Mouse (Mus musculus) splenic B cell, adult 2 months (primary cell): Measurements from ENCODE around the gene Agpat2.

Experiments used
- DNase-seq: peaks from one replicate; pipeline ENCODE4 v3.0.0-alpha.2; 2011; ENCODE audit warnings: low read depth, low spot score
- H3K27me3 ChIP-seq: 2 replicates; pipeline ENCODE4 v1.6.1; 2012; ENCODE audit warnings: mild to moderate bottlenecking, low read length, moderate library complexity, mixed read lengths; ENCODE audit not compliant: control insufficient read depth, poor library complexity, insufficient read depth, severe bottlenecking
- H3K36me3 ChIP-seq: 2 replicates; pipeline ENCODE4 v1.6.1; 2012; ENCODE audit warnings: mild to moderate bottlenecking, low read length, moderate library complexity, mixed read lengths; ENCODE audit not compliant: control insufficient read depth, poor library complexity, insufficient read depth, severe bottlenecking

Gene Agpat2

GRCm38 (mm10) chr2:26633953-26634530, 29.8 kb upstream of the Agpat2 start:
- Histone ChIP-seq H3K36me3 (no peaks in the 10 kb centered on the region; the same call in 1 of the 2 replicates), H3K27me3 (no peaks in the 10 kb centered on the region)
- DNase-seq, result no peak

- H3K36me3 ChIP-seq, result no peaks in the 10 kb centered on the region; the same call in 1 of the 2 replicates
- H3K27me3 ChIP-seq, result no peaks in the 10 kb centered on the region
- DNase-seq, result no peak
Measured at GRCm38 (mm10) chr2:26632541-26633395, 28.6 kb upstream of the Agpat2 start.

GRCm38 (mm10) chr2:26628792-26629437, 24.7 kb upstream of the Agpat2 start:
- no peaks in the 10 kb centered on the region for H3K27me3 ChIP-seq
- DNase-seq, result no peak

GRCm38 (mm10) chr2:26627921-26628739, 23.9 kb upstream of the Agpat2 start, which contains the start of gene Fam69b:
Gene Fam69b, plus strand, starts transcription at chr2:26628457.
- Histone ChIP-seq H3K27me3 (no peaks in the 10 kb centered on the region), H3K36me3 (no peaks in the 10 kb centered on the region)
- peak; percentile 40 for DNase-seq

More at GRCm38 (mm10) chr2:26628792-26629437, 24.7 kb upstream of the Agpat2 start:
- no peaks in the 10 kb centered on the region for H3K36me3 ChIP-seq

GRCm38 (mm10) chr2:26626081-26626480, 21.9 kb upstream of the Agpat2 start:
- no peak for DNase-seq
- H3K36me3 ChIP-seq, result no peaks in the 10 kb centered on the region

GRCm38 (mm10) chr2:26625419-26625818, 21.2 kb upstream of the Agpat2 start:
- Histone ChIP-seq H3K27me3 (no peaks in the 10 kb centered on the region), H3K36me3 (no peaks in the 10 kb centered on the region)
- DNase-seq, result no peak

More at GRCm38 (mm10) chr2:26626081-26626480, 21.9 kb upstream of the Agpat2 start:
- H3K27me3 ChIP-seq, result no peaks in the 10 kb centered on the region

- DNase-seq, result no peak
- no peaks in the 10 kb centered on the region for H3K27me3 ChIP-seq
- H3K36me3 ChIP-seq, result no peaks in the 10 kb centered on the region
Measured at GRCm38 (mm10) chr2:26622984-26623383, 18.8 kb upstream of the Agpat2 start.

- no peaks in the 10 kb centered on the region for H3K36me3 ChIP-seq
- H3K27me3 ChIP-seq, result no peaks in the 10 kb centered on the region
- no peak for DNase-seq
Measured at GRCm38 (mm10) chr2:26621246-26621645, 17.0 kb upstream of the Agpat2 start.

- Histone ChIP-seq H3K27me3 (no peaks in the 10 kb centered on the region), H3K36me3 (no peaks in the 10 kb centered on the region)
- no peak for DNase-seq
Measured at GRCm38 (mm10) chr2:26617928-26618327, 13.7 kb upstream of the Agpat2 start.

GRCm38 (mm10) chr2:26617331-26617730, 13.1 kb upstream of the Agpat2 start:
- no peak for DNase-seq
- H3K27me3 ChIP-seq, result no peaks in the 10 kb centered on the region
- no peaks in the 10 kb centered on the region for H3K36me3 ChIP-seq

GRCm38 (mm10) chr2:26615459-26616124, 11.4 kb upstream of the Agpat2 start:
- H3K27me3 ChIP-seq, result no peaks in the 10 kb centered on the region
- H3K36me3 ChIP-seq, result no peaks in the 10 kb centered on the region
- DNase-seq, result no peak

- Histone ChIP-seq H3K27me3 (no peaks in the 10 kb centered on the region), H3K36me3 (no peaks in the 10 kb centered on the region)
- no peak for DNase-seq
Measured at GRCm38 (mm10) chr2:26614903-26615302, 10.7 kb upstream of the Agpat2 start.

- no peaks in the 10 kb centered on the region for H3K36me3 ChIP-seq
- no peak for DNase-seq
- no peaks in the 10 kb centered on the region for H3K27me3 ChIP-seq
Measured at GRCm38 (mm10) chr2:26611896-26612295, 7.7 kb upstream of the Agpat2 start.

GRCm38 (mm10) chr2:26611054-26611453, 6.8 kb upstream of the Agpat2 start:
- DNase-seq, result no peak
- no peaks in the 10 kb centered on the region for H3K36me3 ChIP-seq
- H3K27me3 ChIP-seq, result no peaks in the 10 kb centered on the region
